Mouse (Mus musculus): ENCODE measurements at regions not wholly inside any gene's neighbourhood (a gene's known extent, or its start where the extent isn't known, plus 50 kb on each side); places are given as distances from the start of the nearest gene placed in this dataset.

- WGBS: 78% methylated on average over 4 of the region's 4 CpGs
- TF ChIP-seq CTCF (IDR thresholded peaks at IDR 0.05; ENCODE audit: control insufficient read depth, insufficient read depth, low read length) (no peak), POLR2A (IDR thresholded peaks at IDR 0.05; ENCODE audit: borderline replicate concordance, control insufficient read depth, low read depth, low read length) (no peak)
- no peak overlapping the region for H3K4me3 ChIP-seq (replicated peaks; ENCODE audit: control insufficient read depth, low read depth, low read length)
- H3K4me1 ChIP-seq (ENCODE audit: control insufficient read depth, insufficient read depth, low read length): no peaks in the 10 kb centered on the region
- H3K27ac ChIP-seq (ENCODE audit: control insufficient read depth, insufficient read depth, low read depth, low read length, poor library complexity): no peak overlapping the region
Observed at GRCm38 (mm10) chr11:19595107-19595506, 329.1 kb upstream of the Spred2 start.

- no peaks in the 10 kb centered on the region for H3K4me1 ChIP-seq (ENCODE audit: control insufficient read depth, insufficient read depth, low read length)
Observed at GRCm38 (mm10) chr11:19596336-19596735, 327.8 kb upstream of the Spred2 start.

GRCm38 (mm10) chr11:19599433-19599832, 324.7 kb upstream of the Spred2 start:
- WGBS: 87% methylated on average over 9 of the region's 9 CpGs
- TF ChIP-seq POLR2A (IDR thresholded peaks at IDR 0.05; ENCODE audit: borderline replicate concordance, control insufficient read depth, low read depth, low read length) (no peak), CTCF (IDR thresholded peaks at IDR 0.05; ENCODE audit: control insufficient read depth, insufficient read depth, low read length) (no peak)
- Histone ChIP-seq H3K4me1 (ENCODE audit: control insufficient read depth, insufficient read depth, low read length) (no peaks in the 10 kb centered on the region), H3K27ac (ENCODE audit: control insufficient read depth, insufficient read depth, low read depth, low read length, poor library complexity) (no peak overlapping the region), H3K4me3 (replicated peaks; ENCODE audit: control insufficient read depth, low read depth, low read length) (no peak overlapping the region)

More at GRCm38 (mm10) chr11:19596336-19596735, 327.8 kb upstream of the Spred2 start:
- Histone ChIP-seq H3K27ac (ENCODE audit: control insufficient read depth, insufficient read depth, low read depth, low read length, poor library complexity) (no peak overlapping the region), H3K4me3 (replicated peaks; ENCODE audit: control insufficient read depth, low read depth, low read length) (no peak overlapping the region)
- no peak for TF ChIP-seq POLR2A (IDR thresholded peaks at IDR 0.05; ENCODE audit: borderline replicate concordance, control insufficient read depth, low read depth, low read length)
- TF ChIP-seq CTCF (IDR thresholded peaks at IDR 0.05; ENCODE audit: control insufficient read depth, insufficient read depth, low read length): no peak

- Histone ChIP-seq H3K4me3 (replicated peaks; ENCODE audit: control insufficient read depth, low read depth, low read length) (no peak overlapping the region), H3K4me1 (ENCODE audit: control insufficient read depth, insufficient read depth, low read length) (no peaks in the 10 kb centered on the region), H3K27ac (ENCODE audit: control insufficient read depth, insufficient read depth, low read depth, low read length, poor library complexity) (no peak overlapping the region)
- WGBS: 67% methylated on average over 15 of the region's 15 CpGs
- no peak for TF ChIP-seq POLR2A (IDR thresholded peaks at IDR 0.05; ENCODE audit: borderline replicate concordance, control insufficient read depth, low read depth, low read length)
Observed at GRCm38 (mm10) chr11:19601216-19601938, 322.8 kb upstream of the Spred2 start.

GRCm38 (mm10) chr11:19602496-19602895, 321.7 kb upstream of the Spred2 start:
- no peak overlapping the region for H3K27ac ChIP-seq (ENCODE audit: control insufficient read depth, insufficient read depth, low read depth, low read length, poor library complexity)
- WGBS: 86% methylated on average over 5 of the region's 5 CpGs
- TF ChIP-seq CTCF (IDR thresholded peaks at IDR 0.05; ENCODE audit: control insufficient read depth, insufficient read depth, low read length) (no peak), POLR2A (IDR thresholded peaks at IDR 0.05; ENCODE audit: borderline replicate concordance, control insufficient read depth, low read depth, low read length) (no peak)
- no peak overlapping the region for H3K4me3 ChIP-seq (replicated peaks; ENCODE audit: control insufficient read depth, low read depth, low read length)
- H3K4me1 ChIP-seq (ENCODE audit: control insufficient read depth, insufficient read depth, low read length): no peaks in the 10 kb centered on the region

DNA sequence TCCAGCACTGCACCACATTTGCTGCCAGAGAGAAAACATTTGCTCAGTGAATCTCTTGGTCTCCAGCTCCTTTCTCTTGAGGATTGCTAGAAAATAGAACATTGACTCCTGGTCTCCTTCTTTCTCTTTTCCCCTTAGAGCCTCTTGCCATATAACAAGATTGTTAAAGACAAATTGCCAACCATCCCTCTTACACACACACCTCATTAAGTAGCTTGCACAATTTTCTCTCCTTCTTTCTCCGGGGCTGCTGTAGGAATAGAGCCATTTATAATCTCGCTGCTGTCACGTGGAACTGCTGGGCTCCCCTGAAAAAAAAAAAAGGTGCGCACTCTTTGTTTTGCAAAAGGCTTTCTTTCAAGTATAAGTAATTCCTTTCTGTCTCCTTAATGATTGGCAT, 318.6 kb upstream of the Spred2 start:
- no peaks in the 10 kb centered on the region for H3K4me1 ChIP-seq (ENCODE audit: control insufficient read depth, insufficient read depth, low read length)
- TF ChIP-seq POLR2A (IDR thresholded peaks at IDR 0.05; ENCODE audit: borderline replicate concordance, control insufficient read depth, low read depth, low read length): no peak
- no peak for TF ChIP-seq CTCF (IDR thresholded peaks at IDR 0.05; ENCODE audit: control insufficient read depth, insufficient read depth, low read length)
- H3K27ac ChIP-seq (ENCODE audit: control insufficient read depth, insufficient read depth, low read depth, low read length, poor library complexity): no peak overlapping the region
- no peak overlapping the region for H3K4me3 ChIP-seq (replicated peaks; ENCODE audit: control insufficient read depth, low read depth, low read length)
- WGBS: 77% methylated on average over 4 of the region's 4 CpGs

- no peak overlapping the region for H3K4me3 ChIP-seq (replicated peaks; ENCODE audit: control insufficient read depth, low read depth, low read length)
- TF ChIP-seq CTCF (IDR thresholded peaks at IDR 0.05; ENCODE audit: control insufficient read depth, insufficient read depth, low read length): no peak
- no peak for TF ChIP-seq POLR2A (IDR thresholded peaks at IDR 0.05; ENCODE audit: borderline replicate concordance, control insufficient read depth, low read depth, low read length)
- H3K4me1 ChIP-seq (ENCODE audit: control insufficient read depth, insufficient read depth, low read length): no peaks in the 10 kb centered on the region
- 87% methylated on average over 8 of the region's 8 CpGs for WGBS
- H3K27ac ChIP-seq (ENCODE audit: control insufficient read depth, insufficient read depth, low read depth, low read length, poor library complexity): no peak overlapping the region
Observed at GRCm38 (mm10) chr11:19606943-19607342, 317.2 kb upstream of the Spred2 start.

DNA sequence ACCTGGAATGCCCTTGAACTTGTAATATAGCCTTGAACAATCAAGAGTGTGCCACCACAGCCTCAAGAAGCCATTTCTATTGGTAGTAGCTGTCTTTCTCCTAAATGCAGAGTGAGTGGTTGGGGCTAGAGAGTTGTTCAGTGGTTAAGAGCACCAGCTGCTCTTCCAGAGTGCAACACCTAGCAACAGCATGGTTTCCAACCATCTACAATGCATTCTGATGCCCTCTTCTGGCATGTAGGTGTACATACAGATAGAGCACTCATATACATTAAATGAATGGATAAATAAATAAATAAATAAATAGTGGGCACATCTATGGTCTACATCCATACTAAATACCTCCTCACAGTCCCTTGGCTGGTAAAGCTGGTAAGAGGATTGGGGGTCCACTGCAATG, 316.2 kb upstream of the Spred2 start:
- H3K4me1 ChIP-seq (ENCODE audit: control insufficient read depth, insufficient read depth, low read length): no peaks in the 10 kb centered on the region
- no peak overlapping the region for H3K4me3 ChIP-seq (replicated peaks; ENCODE audit: control insufficient read depth, low read depth, low read length)
- no peak overlapping the region for H3K27ac ChIP-seq (ENCODE audit: control insufficient read depth, insufficient read depth, low read depth, low read length, poor library complexity)
- no peak for TF ChIP-seq CTCF (IDR thresholded peaks at IDR 0.05; ENCODE audit: control insufficient read depth, insufficient read depth, low read length)
- TF ChIP-seq POLR2A (IDR thresholded peaks at IDR 0.05; ENCODE audit: borderline replicate concordance, control insufficient read depth, low read depth, low read length): no peak

DNA sequence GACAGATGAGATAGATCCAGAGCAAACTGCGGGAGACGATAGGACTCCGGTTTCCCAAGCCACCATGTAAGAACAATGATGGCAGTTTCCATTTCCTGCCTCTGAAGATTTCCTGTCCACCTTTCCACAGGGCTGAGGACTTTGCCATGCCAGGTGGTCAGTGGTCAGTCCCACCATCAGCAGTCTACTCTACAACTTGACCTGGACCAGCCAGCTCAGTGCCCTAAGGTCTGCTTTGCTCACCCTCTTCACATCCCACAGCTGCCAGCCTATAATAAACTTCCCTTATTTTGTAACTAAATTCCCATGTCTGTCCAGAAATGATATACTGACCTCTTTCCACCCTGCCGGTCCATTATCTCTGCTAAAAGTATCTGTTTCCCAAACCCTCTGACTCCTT, 315.7 kb upstream of the Spred2 start:
- WGBS: 83% methylated on average over 4 of the region's 4 CpGs
- no peak overlapping the region for H3K27ac ChIP-seq (ENCODE audit: control insufficient read depth, insufficient read depth, low read depth, low read length, poor library complexity)
- no peaks in the 10 kb centered on the region for H3K4me1 ChIP-seq (ENCODE audit: control insufficient read depth, insufficient read depth, low read length)
- H3K4me3 ChIP-seq (replicated peaks; ENCODE audit: control insufficient read depth, low read depth, low read length): no peak overlapping the region
- TF ChIP-seq POLR2A (IDR thresholded peaks at IDR 0.05; ENCODE audit: borderline replicate concordance, control insufficient read depth, low read depth, low read length): no peak
- TF ChIP-seq CTCF (IDR thresholded peaks at IDR 0.05; ENCODE audit: control insufficient read depth, insufficient read depth, low read length): no peak
